Comparison of ENCODE assay signal across 12 mouse cellular contexts in the genomic region with DNA sequence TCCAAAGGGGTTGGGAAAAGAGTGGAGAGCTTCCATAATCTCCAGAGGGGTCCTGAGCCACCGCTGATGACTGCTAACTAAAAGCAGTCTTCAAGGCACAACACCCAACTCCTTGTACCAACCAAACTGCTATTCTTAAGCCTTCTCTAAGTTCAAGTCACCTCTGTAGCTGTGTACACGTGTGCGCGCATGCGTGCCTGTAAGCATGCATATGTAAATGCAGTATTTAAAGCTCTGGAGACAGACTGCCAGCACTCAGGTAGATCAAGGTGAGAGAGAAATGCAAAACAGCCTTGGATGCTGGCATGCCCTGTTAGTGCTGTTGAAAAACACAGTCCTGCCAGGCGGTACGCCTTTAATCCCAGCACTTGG. TPM values are rescaled to one million over a fixed set of nuclear protein-coding genes. Genes with fewer than 3 reads are reported as not detected.
DNase-seq lines count a peak whose midpoint lies in the region; ATAC-seq and TF ChIP-seq lines count a peak whose summit lies in the region.
"Had no signal": no experiment of that assay in that cellular context is flagged by ENCODE, and none has a peak within 500 bp of the region (broad histone marks: within the 10 kb centered on the region; RNA-seq: fewer than 3 reads in every experiment).

No protein-coding gene starts in this region.

- H3K4me2 ChIP-seq in kidney, embryonic 16.5 days (replicated peaks; ENCODE audit: low read depth, low read length), result no peak overlapping the region
- H3K4me2 ChIP-seq in kidney, embryonic 15.5 days, result no peak overlapping the region
- no peak overlapping the region for H3K4me2 ChIP-seq in embryonic facial prominence, embryonic 13.5 days
- H3K4me2 ChIP-seq in midbrain, embryonic 16.5 days (ENCODE audit: low read length), result no peak overlapping the region

- H3K9me3 ChIP-seq in kidney, embryonic 16.5 days (ENCODE audit: low read length), result no peaks in the 10 kb centered on the region
- no peaks in the 10 kb centered on the region for H3K9me3 ChIP-seq in kidney, embryonic 15.5 days (replicated peaks)
- no peaks in the 10 kb centered on the region for H3K9me3 ChIP-seq in embryonic facial prominence, embryonic 13.5 days
- H3K9me3 ChIP-seq in midbrain, embryonic 16.5 days (replicated peaks; ENCODE audit: control insufficient read depth, low read length, poor library complexity, severe bottlenecking), result no peaks in the 10 kb centered on the region

- 91% methylated on average over 7 of the region's 7 CpGs for WGBS in kidney, embryonic 16.5 days
- WGBS in kidney, embryonic 15.5 days, result 87% methylated on average over 7 of the region's 7 CpGs
- WGBS in embryonic facial prominence, embryonic 13.5 days, result 86% methylated on average over 7 of the region's 7 CpGs
- WGBS in midbrain, embryonic 16.5 days, result 80% methylated on average over 7 of the region's 7 CpGs

- no peak for ATAC-seq in kidney, embryonic 16.5 days (ENCODE audit: low FRiP score, low TSS enrichment)
- ATAC-seq in kidney, embryonic 15.5 days (replicated peaks; ENCODE audit: low FRiP score), result no peak
- no peak for ATAC-seq in embryonic facial prominence, embryonic 13.5 days (ENCODE audit: insufficient number of reproducible peaks, insufficient read depth, low FRiP score, low TSS enrichment, low read depth)
- ATAC-seq in midbrain, embryonic 16.5 days, result no peak

- peak overlapping the region; percentile 74; the same call in 1 of the 2 replicates for H3K27ac ChIP-seq in gastrocnemius, adult 2 months
- H3K27ac ChIP-seq in kidney, embryonic 16.5 days (ENCODE audit: low read length), result peak overlapping the region; percentile 46; the same call in 1 of the 2 replicates
- no peak overlapping the region for H3K27ac ChIP-seq in kidney, embryonic 15.5 days
- peak overlapping the region; percentile 62; the same call in 1 of the 2 replicates for H3K27ac ChIP-seq in embryonic facial prominence, embryonic 13.5 days
- peak overlapping the region; percentile 78 for H3K27ac ChIP-seq in midbrain, embryonic 16.5 days (ENCODE audit: low read length)
- H3K27ac ChIP-seq: macrophage had no signal

- no peak for TF ChIP-seq CTCF in gastrocnemius, adult 2 months (IDR thresholded peaks at IDR 0.05)

- H3K4me1 ChIP-seq in kidney, embryonic 16.5 days (ENCODE audit: insufficient read depth, low read length), result peaks cover 42% of the 10 kb centered on the region
- peaks cover 45% of the 10 kb centered on the region for H3K4me1 ChIP-seq in kidney, embryonic 15.5 days
- H3K4me1 ChIP-seq in embryonic facial prominence, embryonic 13.5 days, result peaks cover 60% of the 10 kb centered on the region
- peaks cover 49% of the 10 kb centered on the region for H3K4me1 ChIP-seq in midbrain, embryonic 16.5 days (ENCODE audit: control insufficient read depth, insufficient read depth, low read length)

- intact Hi-C loops in gastrocnemius, adult 2 months (cut with DNase I), result no loop called here

- no peak for DNase-seq in gastrocnemius, adult 2 months
- DNase-seq in gastrocnemius, postnatal 25 days, result no peak
- no peak for DNase-seq in urinary bladder, adult 2 months (ENCODE audit: low spot score)
- no peak for DNase-seq in layer of hippocampus, postnatal 10 days (ENCODE audit: low spot score in 2 of 2)
- DNase-seq: cerebellum, postnatal 14 days; lung, adult 18-20 months; right cerebral cortex, postnatal 4 days had no signal

- no peak overlapping the region for H3K4me3 ChIP-seq in gastrocnemius, adult 2 months
- H3K4me3 ChIP-seq in kidney, embryonic 16.5 days (ENCODE audit: low read length), result no peak overlapping the region
- no peak overlapping the region for H3K4me3 ChIP-seq in kidney, embryonic 15.5 days (replicated peaks)
- no peak overlapping the region for H3K4me3 ChIP-seq in embryonic facial prominence, embryonic 13.5 days
- H3K4me3 ChIP-seq in midbrain, embryonic 16.5 days (ENCODE audit: low read depth, low read length), result no peak overlapping the region

- H3K36me3 ChIP-seq in kidney, embryonic 16.5 days (ENCODE audit: insufficient read depth, low read length), result no peaks in the 10 kb centered on the region
- H3K36me3 ChIP-seq in kidney, embryonic 15.5 days, result no peaks in the 10 kb centered on the region
- peaks cover 5% of the 10 kb centered on the region; the same call in 1 of the 2 replicates for H3K36me3 ChIP-seq in embryonic facial prominence, embryonic 13.5 days
- no peaks in the 10 kb centered on the region for H3K36me3 ChIP-seq in midbrain, embryonic 16.5 days (ENCODE audit: control insufficient read depth, insufficient read depth, low read length)

- H3K27me3 ChIP-seq in kidney, embryonic 16.5 days (ENCODE audit: insufficient read depth, low read length), result no peaks in the 10 kb centered on the region
- H3K27me3 ChIP-seq in kidney, embryonic 15.5 days, result no peaks in the 10 kb centered on the region
- no peaks in the 10 kb centered on the region for H3K27me3 ChIP-seq in embryonic facial prominence, embryonic 13.5 days
- no peaks in the 10 kb centered on the region for H3K27me3 ChIP-seq in midbrain, embryonic 16.5 days (ENCODE audit: control insufficient read depth, insufficient read depth, low read depth, low read length)

- no peak overlapping the region for H3K9ac ChIP-seq in kidney, embryonic 16.5 days (replicated peaks; ENCODE audit: low read length)
- no peak overlapping the region for H3K9ac ChIP-seq in kidney, embryonic 15.5 days
- H3K9ac ChIP-seq in embryonic facial prominence, embryonic 13.5 days, result no peak overlapping the region
- H3K9ac ChIP-seq in midbrain, embryonic 16.5 days (ENCODE audit: low read depth, low read length), result no peak overlapping the region

RNA-seq across cellular contexts. Expression of gene Lef1, which starts 29.8 kb away (rescaled TPM):
- total RNA-seq in gastrocnemius, adult 2 months (2021), result under 1 TPM in 1 of 2 experiments, not detected in 1; 0.08 TPM
- total RNA-seq in gastrocnemius, postnatal 25 days (2021), result under 1 TPM; 0.13 to 0.35 TPM
- polyA plus RNA-seq in kidney, embryonic 16.5 days (2015; fragmentation: Nextera tagmentation; extraction: Ambion mirVana), result 20.0 and 28.6 TPM in 2 replicates
- 25.6 and 26.2 TPM in 2 replicates for polyA plus RNA-seq in kidney, embryonic 15.5 days (2015; fragmentation: Nextera tagmentation; extraction: Ambion mirVana)
- polyA plus RNA-seq in embryonic facial prominence, embryonic 13.5 days (2015; fragmentation: Nextera tagmentation; extraction: Ambion mirVana), result 117 and 134 TPM in 2 replicates
- 67.6 and 81.3 TPM in 2 replicates for polyA plus RNA-seq in midbrain, embryonic 16.5 days (2015; fragmentation: Nextera tagmentation; extraction: Ambion mirVana)
- 2.3 and 4.0 TPM in 2 replicates for polyA plus RNA-seq in urinary bladder, adult 2 months (2012; rRNA removed)
- total RNA-seq in layer of hippocampus, postnatal 10 days (2021), result 1 to 10 TPM; 7.4 to 8.8 TPM
